Mouse (Mus musculus) forebrain, embryonic 11.5 days (tissue): Measurements from ENCODE around the gene Atl1. TPM values are rescaled to one million over a fixed set of nuclear protein-coding genes. Genes with fewer than 3 reads are reported as not detected.

ENCODE experiments used
- ATAC-seq: fragments of 200-750 bp; cut with Nextera tagmentation; replicated peaks from 2 replicates; pipeline ENCODE4 v1.8.0; 2017; ENCODE audit warnings: moderate TSS enrichment; ENCODE audit not compliant: low FRiP score
- DNase-seq: peaks from one replicate; pipeline ENCODE4 v3.0.0-alpha.2; 2017; ENCODE audit warnings: low spot score
- H3K27ac ChIP-seq: fragments of 300-500 bp; sonication (generic); 2 replicates; pipeline ENCODE4 v1.5.1; 2014; ENCODE audit warnings: low read depth, low read length
- H3K27me3 ChIP-seq: fragments of 300-500 bp; sonication (generic); 2 replicates; pipeline ENCODE4 v1.6.1; 2014; ENCODE audit warnings: mild to moderate bottlenecking, low read length, mixed read lengths; ENCODE audit not compliant: control insufficient read depth, insufficient read depth
- H3K36me3 ChIP-seq: fragments of 300-500 bp; sonication (generic); 2 replicates; pipeline ENCODE4 v1.6.1; 2014; ENCODE audit warnings: mild to moderate bottlenecking, low read length, moderate library complexity, mixed read lengths; ENCODE audit not compliant: control insufficient read depth, insufficient read depth
- H3K4me1 ChIP-seq: fragments of 300-500 bp; sonication (generic); replicated peaks from 2 replicates; pipeline ENCODE4 v1.6.1; 2014; ENCODE audit warnings: low read length, mixed read lengths; ENCODE audit not compliant: control insufficient read depth, insufficient read depth
- H3K4me2 ChIP-seq: fragments of 300-500 bp; sonication (generic); 2 replicates; pipeline ENCODE4 v1.6.1; 2014; ENCODE audit warnings: low read depth, mild to moderate bottlenecking, low read length, moderate library complexity, mixed read lengths; ENCODE audit not compliant: severe bottlenecking
- H3K4me3 ChIP-seq: fragments of 300-500 bp; sonication (generic); 2 replicates; pipeline ENCODE4 v1.5.1; 2014; ENCODE audit warnings: low read depth, low read length
- H3K9ac ChIP-seq: fragments of 300-500 bp; sonication (generic); 2 replicates; pipeline ENCODE4 v1.6.1; 2014; ENCODE audit warnings: low read length
- H3K9me3 ChIP-seq: fragments of 300-500 bp; sonication (generic); 2 replicates; pipeline ENCODE4 v1.6.1; 2016; ENCODE audit warnings: low read length, mixed read lengths; ENCODE audit not compliant: control insufficient read depth
- WGBS: fragments of 180-500 bp; shearing (Covaris S2); extraction: QIAGEN DNeasy Blood & Tissue Kit; methylation state at CpG from one replicate; pipeline ENCODE4 v1.1.7; 2014; 5-methylcytosine and 5-hydroxymethylcytosine counted together
- polyA plus RNA-seq: library from polyadenylated mRNA; unstranded; fragments of >200 nt; fragmentation: Nextera tagmentation; extraction: Ambion mirVana; gene quantifications from 2 replicates; pipeline ENCODE4 v1.2.1, GENCODE M21; 2014

The Atl1 gene
- polyA plus RNA-seq, 1 experiment from 2014 or later, result 29.8 TPM

- no peak overlapping the region for H3K4me3 ChIP-seq
- WGBS, result 98% methylated on average over 12 of the region's 12 CpGs
- H3K9me3 ChIP-seq, result no peaks in the 10 kb centered on the region
- H3K27ac ChIP-seq, result no peak overlapping the region
- no peaks in the 10 kb centered on the region for H3K4me1 ChIP-seq
- no peak overlapping the region for H3K9ac ChIP-seq
- DNase-seq (no peak), ATAC-seq (no peak)
- H3K27me3 ChIP-seq, result no peaks in the 10 kb centered on the region
- no peak overlapping the region for H3K4me2 ChIP-seq
- no peaks in the 10 kb centered on the region for H3K36me3 ChIP-seq
Observed at GRCm38 (mm10) chr12:69855641-69856300, 36.6 kb upstream of the Atl1 start.

- ATAC-seq (no peak), DNase-seq (no peak)
- Histone ChIP-seq H3K27ac (no peak overlapping the region), H3K36me3 (no peaks in the 10 kb centered on the region), H3K4me3 (no peak overlapping the region), H3K27me3 (no peaks in the 10 kb centered on the region), H3K9me3 (no peaks in the 10 kb centered on the region), H3K4me2 (no peak overlapping the region), H3K9ac (no peak overlapping the region), H3K4me1 (no peaks in the 10 kb centered on the region)
- 97% methylated on average over 10 of the region's 10 CpGs for WGBS
Observed at GRCm38 (mm10) chr12:69856398-69856797, 36.0 kb upstream of the Atl1 start.

GRCm38 (mm10) chr12:69857597-69857996 lies 34.8 kb upstream of the Atl1 start:
- H3K9ac ChIP-seq, result no peak overlapping the region
- WGBS, result 94% methylated on average over 2 of the region's 2 CpGs
- DNase-seq (no peak), ATAC-seq (no peak)
- no peaks in the 10 kb centered on the region for H3K4me1 ChIP-seq
- H3K27ac ChIP-seq, result no peak overlapping the region
- no peaks in the 10 kb centered on the region for H3K36me3 ChIP-seq
- no peak overlapping the region for H3K4me3 ChIP-seq
- no peak overlapping the region for H3K4me2 ChIP-seq
- no peaks in the 10 kb centered on the region for H3K27me3 ChIP-seq
- no peaks in the 10 kb centered on the region for H3K9me3 ChIP-seq

GRCm38 (mm10) chr12:69858847-69859246 lies 33.6 kb upstream of the Atl1 start:
- WGBS, result 95% methylated on average over 4 of the region's 4 CpGs
- Histone ChIP-seq H3K36me3 (no peaks in the 10 kb centered on the region), H3K9ac (no peak overlapping the region), H3K27ac (no peak overlapping the region), H3K4me3 (no peak overlapping the region), H3K27me3 (no peaks in the 10 kb centered on the region), H3K4me1 (no peaks in the 10 kb centered on the region), H3K9me3 (no peaks in the 10 kb centered on the region), H3K4me2 (no peak overlapping the region)
- no peak for ATAC-seq
- DNase-seq, result no peak

- WGBS, result 88% methylated on average over 5 of the region's 5 CpGs
Observed at GRCm38 (mm10) chr12:69863505-69863904, 28.9 kb upstream of the Atl1 start.

GRCm38 (mm10) chr12:69864164-69864692 lies 28.2 kb upstream of the Atl1 start:
- 67% methylated on average over 4 of the region's 4 CpGs for WGBS
- no peak overlapping the region for H3K27ac ChIP-seq

More at GRCm38 (mm10) chr12:69863505-69863904, 28.9 kb upstream of the Atl1 start:
- Histone ChIP-seq H3K27ac (no peak overlapping the region), H3K9ac (no peak overlapping the region), H3K36me3 (no peaks in the 10 kb centered on the region), H3K27me3 (no peaks in the 10 kb centered on the region), H3K9me3 (no peaks in the 10 kb centered on the region), H3K4me2 (no peak overlapping the region), H3K4me1 (no peaks in the 10 kb centered on the region), H3K4me3 (no peak overlapping the region)
- no peak for DNase-seq
- no peak for ATAC-seq

GRCm38 (mm10) chr12:69867338-69867737 lies 25.1 kb upstream of the Atl1 start:
- 88% methylated on average over 5 of the region's 5 CpGs for WGBS
- Histone ChIP-seq H3K4me1 (no peaks in the 10 kb centered on the region), H3K36me3 (no peaks in the 10 kb centered on the region), H3K27ac (no peak overlapping the region), H3K27me3 (no peaks in the 10 kb centered on the region), H3K9ac (no peak overlapping the region), H3K4me2 (no peak overlapping the region), H3K9me3 (no peaks in the 10 kb centered on the region), H3K4me3 (no peak overlapping the region)
- ATAC-seq (no peak), DNase-seq (no peak)

More at GRCm38 (mm10) chr12:69864164-69864692, 28.2 kb upstream of the Atl1 start:
- DNase-seq, result no peak
- no peaks in the 10 kb centered on the region for H3K36me3 ChIP-seq
- no peak overlapping the region for H3K4me2 ChIP-seq
- no peak overlapping the region for H3K9ac ChIP-seq
- ATAC-seq, result no peak
- no peaks in the 10 kb centered on the region for H3K9me3 ChIP-seq
- H3K4me1 ChIP-seq, result no peaks in the 10 kb centered on the region
- H3K4me3 ChIP-seq, result no peak overlapping the region
- no peaks in the 10 kb centered on the region for H3K27me3 ChIP-seq

GRCm38 (mm10) chr12:69871632-69872031 lies 20.8 kb upstream of the Atl1 start:
- ATAC-seq, result no peak
- Histone ChIP-seq H3K4me3 (no peak overlapping the region), H3K4me1 (no peaks in the 10 kb centered on the region), H3K27ac (no peak overlapping the region), H3K36me3 (no peaks in the 10 kb centered on the region), H3K9ac (no peak overlapping the region), H3K9me3 (no peaks in the 10 kb centered on the region), H3K27me3 (no peaks in the 10 kb centered on the region), H3K4me2 (no peak overlapping the region)
- no peak for DNase-seq
- 95% methylated on average over 5 of the region's 5 CpGs for WGBS

GRCm38 (mm10) chr12:69877842-69878363 lies 14.5 kb upstream of the Atl1 start:
- Histone ChIP-seq H3K9ac (no peak overlapping the region), H3K4me2 (no peak overlapping the region), H3K4me3 (no peak overlapping the region), H3K36me3 (no peaks in the 10 kb centered on the region), H3K27ac (no peak overlapping the region), H3K4me1 (peaks cover 9% of the 10 kb centered on the region; the same call in 1 of the 2 replicates), H3K27me3 (no peaks in the 10 kb centered on the region), H3K9me3 (no peaks in the 10 kb centered on the region)
- no peak for ATAC-seq
- 92% methylated on average over 9 of the region's 9 CpGs for WGBS
- DNase-seq, result no peak
